Mouse (Mus musculus) lung, embryonic 16.5 days (tissue): ENCODE measurements around the gene Trub2. TPM values are rescaled to one million over a fixed set of nuclear protein-coding genes. Genes with fewer than 3 reads are reported as not detected.

Source experiments
- ATAC-seq: fragments of 200-750 bp; cut with Nextera tagmentation; 2 replicates; pipeline ENCODE4 v1.8.0; 2017; ENCODE audit warnings: low read depth, mild to moderate bottlenecking, moderate library complexity
- H3K27ac ChIP-seq: fragments of 300-500 bp; sonication (generic); 2 replicates; pipeline ENCODE4 v1.5.1; 2014; ENCODE audit warnings: mild to moderate bottlenecking, control low read depth, low read length
- H3K27me3 ChIP-seq: fragments of 300-500 bp; sonication (generic); 2 replicates; pipeline ENCODE4 v1.6.1; 2014; ENCODE audit warnings: low read depth, low read length, mixed read lengths; ENCODE audit not compliant: control insufficient read depth, insufficient read depth
- H3K36me3 ChIP-seq: fragments of 300-500 bp; sonication (generic); 2 replicates; pipeline ENCODE4 v1.6.1; 2014; ENCODE audit warnings: low read length; ENCODE audit not compliant: control insufficient read depth, insufficient read depth
- H3K4me1 ChIP-seq: fragments of 300-500 bp; sonication (generic); replicated peaks from 2 replicates; pipeline ENCODE4 v1.6.1; 2014; ENCODE audit warnings: low read length, mixed read lengths; ENCODE audit not compliant: control insufficient read depth, insufficient read depth
- H3K4me2 ChIP-seq: fragments of 300-500 bp; sonication (generic); 2 replicates; pipeline ENCODE4 v1.6.1; 2014; ENCODE audit warnings: low read depth, low read length, control low read depth
- H3K4me3 ChIP-seq: fragments of 300-500 bp; sonication (generic); 2 replicates; pipeline ENCODE4 v1.5.1; 2014; ENCODE audit warnings: mild to moderate bottlenecking, low read length, control low read depth
- H3K9ac ChIP-seq: fragments of 300-500 bp; sonication (generic); 2 replicates; pipeline ENCODE4 v1.6.1; 2014; ENCODE audit warnings: low read length, control low read depth
- H3K9me3 ChIP-seq: fragments of 300-500 bp; sonication (generic); 2 replicates; pipeline ENCODE4 v1.6.1; 2016; ENCODE audit warnings: low read length; ENCODE audit not compliant: control insufficient read depth
- WGBS: fragments of 180-500 bp; shearing (Covaris S2); extraction: QIAGEN DNeasy Blood & Tissue Kit; methylation state at CpG from one replicate; pipeline ENCODE4 v1.1.7; 2014; 5-methylcytosine and 5-hydroxymethylcytosine counted together
- polyA plus RNA-seq: library from polyadenylated mRNA; unstranded; fragments of >200 nt; fragmentation: Nextera tagmentation; extraction: Ambion mirVana; gene quantifications from 2 replicates; pipeline ENCODE4 v1.2.1, GENCODE M21; 2015

Gene Trub2
- polyA plus RNA-seq, 1 experiment from 2014 or later, result 33.9 TPM

- H3K9ac ChIP-seq, result no peak overlapping the region
- WGBS, result 79% methylated on average over 12 of the region's 12 CpGs
- no peaks in the 10 kb centered on the region for H3K27me3 ChIP-seq
- H3K27ac ChIP-seq, result no peak overlapping the region
- H3K4me3 ChIP-seq, result no peak overlapping the region
- no peak for ATAC-seq
- no peak overlapping the region for H3K4me2 ChIP-seq
- H3K36me3 ChIP-seq, result peaks cover 17% of the 10 kb centered on the region
- peaks cover 3% of the 10 kb centered on the region; the same call in 1 of the 2 replicates for H3K4me1 ChIP-seq
- no peaks in the 10 kb centered on the region for H3K9me3 ChIP-seq
Measured at GRCm38 (mm10) chr2:29737209-29737925, 50.9 kb downstream of the Trub2 start.

- H3K36me3 ChIP-seq, result peaks cover 19% of the 10 kb centered on the region
- peaks cover 3% of the 10 kb centered on the region; the same call in 1 of the 2 replicates for H3K4me1 ChIP-seq
- ATAC-seq, result peak; percentile 83
- H3K9ac ChIP-seq, result no peak overlapping the region
- H3K27me3 ChIP-seq, result no peaks in the 10 kb centered on the region
- H3K27ac ChIP-seq, result no peak overlapping the region
- WGBS, result 60% methylated on average over 12 of the region's 12 CpGs
- no peak overlapping the region for H3K4me3 ChIP-seq
- no peak overlapping the region for H3K4me2 ChIP-seq
- no peaks in the 10 kb centered on the region for H3K9me3 ChIP-seq
Measured at GRCm38 (mm10) chr2:29735708-29736107, 52.6 kb downstream of the Trub2 start.

GRCm38 (mm10) chr2:29733348-29733747 lies 55.0 kb downstream of the Trub2 start:
- WGBS, result 92% methylated on average over 5 of the region's 5 CpGs
- H3K36me3 ChIP-seq, result peaks cover 21% of the 10 kb centered on the region
- peaks cover 3% of the 10 kb centered on the region; the same call in 1 of the 2 replicates for H3K4me1 ChIP-seq
- no peak overlapping the region for H3K4me2 ChIP-seq
- H3K9me3 ChIP-seq, result no peaks in the 10 kb centered on the region
- no peak overlapping the region for H3K9ac ChIP-seq
- ATAC-seq, result no peak
- H3K27ac ChIP-seq, result no peak overlapping the region
- H3K27me3 ChIP-seq, result no peaks in the 10 kb centered on the region
- no peak overlapping the region for H3K4me3 ChIP-seq

GRCm38 (mm10) chr2:29732559-29732958 lies 55.7 kb downstream of the Trub2 start:
- H3K36me3 ChIP-seq, result peaks cover 17% of the 10 kb centered on the region
- WGBS, result 79% methylated on average over 10 of the region's 10 CpGs
- H3K4me1 ChIP-seq, result peaks cover 3% of the 10 kb centered on the region; the same call in 1 of the 2 replicates
- H3K9ac ChIP-seq, result no peak overlapping the region
- H3K4me3 ChIP-seq, result no peak overlapping the region
- ATAC-seq, result no peak
- no peak overlapping the region for H3K4me2 ChIP-seq
- no peak overlapping the region for H3K27ac ChIP-seq
- no peaks in the 10 kb centered on the region for H3K9me3 ChIP-seq
- no peaks in the 10 kb centered on the region for H3K27me3 ChIP-seq

- Histone ChIP-seq H3K4me3 (no peak overlapping the region), H3K9ac (no peak overlapping the region), H3K27ac (no peak overlapping the region), H3K9me3 (no peaks in the 10 kb centered on the region), H3K36me3 (peaks cover 11% of the 10 kb centered on the region), H3K4me2 (no peak overlapping the region), H3K27me3 (no peaks in the 10 kb centered on the region), H3K4me1 (peaks cover 3% of the 10 kb centered on the region; the same call in 1 of the 2 replicates)
- WGBS, result 53% methylated on average over 3 of the region's 3 CpGs
- peak; percentile 21; the same call in 1 of the 2 replicates for ATAC-seq
Measured at GRCm38 (mm10) chr2:29731545-29731944, 56.8 kb downstream of the Trub2 start.

GRCm38 (mm10) chr2:29729500-29729899 lies 58.8 kb downstream of the Trub2 start:
- H3K9me3 ChIP-seq, result no peaks in the 10 kb centered on the region
- H3K27ac ChIP-seq, result no peak overlapping the region
- H3K27me3 ChIP-seq, result no peaks in the 10 kb centered on the region
- no peak for ATAC-seq
- 47% methylated on average over 2 of the region's 2 CpGs for WGBS
- no peaks in the 10 kb centered on the region for H3K4me1 ChIP-seq
- no peak overlapping the region for H3K9ac ChIP-seq
- no peak overlapping the region for H3K4me2 ChIP-seq
- H3K4me3 ChIP-seq, result no peak overlapping the region
- peaks cover 18% of the 10 kb centered on the region for H3K36me3 ChIP-seq

GRCm38 (mm10) chr2:29724664-29725365 lies 63.5 kb downstream of the Trub2 start:
- Histone ChIP-seq H3K9me3 (no peaks in the 10 kb centered on the region), H3K4me2 (no peak overlapping the region), H3K4me1 (no peaks in the 10 kb centered on the region), H3K36me3 (peaks cover 12% of the 10 kb centered on the region), H3K27ac (no peak overlapping the region), H3K27me3 (no peaks in the 10 kb centered on the region), H3K4me3 (no peak overlapping the region), H3K9ac (no peak overlapping the region)
- no peak for ATAC-seq
- WGBS, result 62% methylated on average over 5 of the region's 5 CpGs

- Histone ChIP-seq H3K4me1 (no peaks in the 10 kb centered on the region), H3K9ac (no peak overlapping the region), H3K9me3 (no peaks in the 10 kb centered on the region), H3K27ac (peak overlapping the region; percentile 28; the same call in 1 of the 2 replicates), H3K4me3 (no peak overlapping the region), H3K4me2 (no peak overlapping the region), H3K36me3 (peaks cover 14% of the 10 kb centered on the region), H3K27me3 (no peaks in the 10 kb centered on the region)
- WGBS, result 60% methylated on average over 3 of the region's 3 CpGs
- ATAC-seq, result no peak
Measured at GRCm38 (mm10) chr2:29723132-29723531, 65.2 kb downstream of the Trub2 start.

- no peak overlapping the region for H3K27ac ChIP-seq
- H3K36me3 ChIP-seq, result peaks cover 5% of the 10 kb centered on the region; the same call in 1 of the 2 replicates
- no peaks in the 10 kb centered on the region for H3K27me3 ChIP-seq
- peaks cover 15% of the 10 kb centered on the region for H3K4me1 ChIP-seq
- WGBS, result 71% methylated on average over 5 of the region's 5 CpGs
- H3K4me2 ChIP-seq, result no peak overlapping the region
- H3K9me3 ChIP-seq, result no peaks in the 10 kb centered on the region
- ATAC-seq, result no peak
- H3K4me3 ChIP-seq, result no peak overlapping the region
- no peak overlapping the region for H3K9ac ChIP-seq
Measured at GRCm38 (mm10) chr2:29718581-29718980, 69.7 kb downstream of the Trub2 start.
